Mouse (Mus musculus) urinary bladder, postnatal 0 days (tissue): ENCODE data around the gene Mrgprb1. TPM values are rescaled to one million over a fixed set of nuclear protein-coding genes. Genes with fewer than 3 reads are reported as not detected.

ENCODE experiments used
- polyA plus RNA-seq: library from polyadenylated mRNA; unstranded; fragments of >200 nt; fragmentation: Nextera tagmentation; extraction: Ambion mirVana; gene quantifications from 2 replicates; pipeline ENCODE4 v1.2.1, GENCODE M21; 2015

Mrgprb1 gene
- 0.42 and 0.62 TPM in 2 replicates for polyA plus RNA-seq

GRCm38 (mm10) chr7:48456242-48456641 is at the start of gene Mrgprb1:
TSS of gene Mrgprb1 (minus strand) at chr7:48456342.

GRCm38 (mm10) chr7:48499221-48499620 is 43.1 kb upstream of the Mrgprb1 start, which contains the start of gene Mrgprx2:
TSS of gene Mrgprx2 (minus strand) at chr7:48499321.

Other genes starting within 250 kb of the Mrgprb1 start
- not detected in 2 replicates for gene Mrgprb8, start 67.8 kb downstream of the Mrgprb1 start, polyA plus RNA-seq
- 0.12 and 0.15 TPM in 2 replicates for gene Mrgprx2, start 43.0 kb upstream of the Mrgprb1 start, polyA plus RNA-seq
- gene Mrgprb2, start 101.7 kb upstream of the Mrgprb1 start, polyA plus RNA-seq: 0.58 and 0.97 TPM in 2 replicates
- not detected in 2 replicates for gene Mrgprb3, start 187.5 kb upstream of the Mrgprb1 start, polyA plus RNA-seq